9 mouse cellular contexts compared by ENCODE assay signal in genomic region chr9:70679132-70680091, GRCm38 (mm10). TPM values are rescaled to one million over a fixed set of nuclear protein-coding genes. Genes with fewer than 3 reads are reported as not detected.
DNase-seq lines count a peak whose midpoint lies in the region; ATAC-seq and TF ChIP-seq lines count a peak whose summit lies in the region.
"Had no signal": no experiment of that assay in that cellular context is flagged by ENCODE, and none has a peak within 500 bp of the region (broad histone marks: within the 10 kb centered on the region; RNA-seq: fewer than 3 reads in every experiment).

No protein-coding gene starts in this region.

- peak overlapping the region; percentile 78 for H3K4me2 ChIP-seq in embryonic facial prominence, embryonic 12.5 days (replicated peaks)
- H3K4me2 ChIP-seq in liver, embryonic 13.5 days, result peak overlapping the region; percentile 75
- peak overlapping the region; percentile 78 for H3K4me2 ChIP-seq in myocyte (ENCODE audit: low read depth)
- H3K4me2 ChIP-seq in stomach, embryonic 15.5 days, result peak overlapping the region; percentile 64

- DNase-seq in B cell, adult 2 months, result peak; percentile 58 to 66
- DNase-seq in adrenal gland, adult 18-20 months (ENCODE audit: low spot score in 2 of 2), result peak; percentile 63 to 69
- peak; percentile 35 to 38 for DNase-seq in heart, adult 9 months (ENCODE audit: low spot score in 2 of 2)
- peak; percentile 27 to 31 for DNase-seq in kidney, adult 8-10 months
- peak; percentile 54 for DNase-seq in liver, embryonic 13.5 days

- H3K9ac ChIP-seq in embryonic facial prominence, embryonic 12.5 days, result peak overlapping the region; percentile 97
- H3K9ac ChIP-seq in liver, embryonic 13.5 days, result peak overlapping the region; percentile 99
- peak overlapping the region; percentile 95 for H3K9ac ChIP-seq in stomach, embryonic 15.5 days

- H3K4me1 ChIP-seq in embryonic facial prominence, embryonic 12.5 days, result peaks cover 16% of the 10 kb centered on the region
- H3K4me1 ChIP-seq in liver, embryonic 13.5 days (replicated peaks), result peaks cover 53% of the 10 kb centered on the region
- peaks cover 2% of the 10 kb centered on the region; the same call in 1 of the 2 replicates for H3K4me1 ChIP-seq in stomach, embryonic 15.5 days

- H3ac ChIP-seq in myocyte (ENCODE audit: control insufficient read depth, insufficient read length), result peak overlapping the region; percentile 95

- H3K79me2 ChIP-seq in myocyte (ENCODE audit: control insufficient read depth, insufficient read depth), result peaks cover 50% of the 10 kb centered on the region

- peak overlapping the region; percentile 95 for H3K4me3 ChIP-seq in embryonic facial prominence, embryonic 12.5 days
- peak overlapping the region; percentile 90 for H3K4me3 ChIP-seq in liver, embryonic 13.5 days (replicated peaks)
- peak overlapping the region; percentile 55 for H3K4me3 ChIP-seq in myocyte
- peak overlapping the region; percentile 97 for H3K4me3 ChIP-seq in stomach, embryonic 15.5 days (replicated peaks)

- H3K36me3 ChIP-seq in embryonic facial prominence, embryonic 12.5 days, result no peaks in the 10 kb centered on the region
- H3K36me3 ChIP-seq in liver, embryonic 13.5 days, result no peaks in the 10 kb centered on the region
- H3K36me3 ChIP-seq in myocyte (ENCODE audit: control insufficient read depth, insufficient read depth), result no peaks in the 10 kb centered on the region
- H3K36me3 ChIP-seq in stomach, embryonic 15.5 days, result no peaks in the 10 kb centered on the region

- peak overlapping the region; percentile 96 for H3K27ac ChIP-seq in embryonic facial prominence, embryonic 12.5 days
- peak overlapping the region; percentile 99 for H3K27ac ChIP-seq in liver, embryonic 13.5 days
- peak overlapping the region; percentile 98 for H3K27ac ChIP-seq in stomach, embryonic 15.5 days

- WGBS in embryonic facial prominence, embryonic 12.5 days, result under 1% methylated on average over 102 of the region's 103 CpGs
- under 1% methylated on average over 86 of the region's 103 CpGs for WGBS in liver, embryonic 13.5 days (ENCODE audit: insufficient replicate concordance)
- WGBS in stomach, embryonic 15.5 days, result under 1% methylated on average over 100 of the region's 103 CpGs

- peak; percentile 30 for ATAC-seq in embryonic facial prominence, embryonic 12.5 days (ENCODE audit: insufficient number of reproducible peaks, insufficient read depth, low FRiP score, low TSS enrichment)
- peak; percentile 21 for ATAC-seq in liver, embryonic 13.5 days (ENCODE audit: low read depth)
- ATAC-seq in stomach, embryonic 15.5 days (ENCODE audit: insufficient read depth, low FRiP score, low read depth), result peak; percentile 36

- H3K9me3 ChIP-seq in embryonic facial prominence, embryonic 12.5 days, result no peaks in the 10 kb centered on the region
- no peaks in the 10 kb centered on the region for H3K9me3 ChIP-seq in liver, embryonic 13.5 days (replicated peaks)
- no peaks in the 10 kb centered on the region for H3K9me3 ChIP-seq in stomach, embryonic 15.5 days

- peak; percentile 10 for TF ChIP-seq POLR2A in myocyte (IDR thresholded peaks at IDR 0.05; ENCODE audit: insufficient read length, low read depth)

- H3K27me3 ChIP-seq in embryonic facial prominence, embryonic 12.5 days, result no peaks in the 10 kb centered on the region
- no peaks in the 10 kb centered on the region for H3K27me3 ChIP-seq in liver, embryonic 13.5 days
- no peaks in the 10 kb centered on the region for H3K27me3 ChIP-seq in myocyte (ENCODE audit: control insufficient read depth, insufficient read depth, insufficient read length)
- H3K27me3 ChIP-seq in stomach, embryonic 15.5 days (replicated peaks), result no peaks in the 10 kb centered on the region

TF ChIP-seq in myocyte, 11 proteins besides CTCF, POLR2A, EP300 and RAD21:
- TF ChIP-seq MYOG (IDR thresholded peaks at IDR 0.05; ENCODE audit: control insufficient read depth in 1 of 3, insufficient read depth in 1 of 3, insufficient read length in 2 of 3, low read depth in 2 of 3) (no peak), POLR2AphosphoS2 (IDR thresholded peaks at IDR 0.05; ENCODE audit: insufficient read length, low read depth) (no peak), CEBPB (IDR thresholded peaks at IDR 0.05; ENCODE audit: insufficient read depth, poor library complexity, severe bottlenecking) (no peak), USF1 (IDR thresholded peaks at IDR 0.05; ENCODE audit: low read depth) (no peak), TCF12 (IDR thresholded peaks at IDR 0.05; ENCODE audit: insufficient read depth, poor library complexity, severe bottlenecking) (no peak), E2F4 (IDR thresholded peaks at IDR 0.05; ENCODE audit: insufficient read depth) (no peak), TCF3 (IDR thresholded peaks at IDR 0.05; ENCODE audit: insufficient read length, low read depth) (no peak), REST (IDR thresholded peaks at IDR 0.05; ENCODE audit: insufficient read depth, insufficient read length) (no peak), SRF (IDR thresholded peaks at IDR 0.05; ENCODE audit: control insufficient read depth, insufficient read length, low read depth) (no peak)
TF ChIP-seq in myocyte: peak in this region for 0.

RNA-seq across cellular contexts. Expression of gene Adam10, which starts 0.6 kb away (rescaled TPM):
- total RNA-seq in adrenal gland, adult 18-20 months (2021), result 10 to 100 TPM; 37.4 to 42.9 TPM
- polyA plus RNA-seq in embryonic facial prominence, embryonic 12.5 days (2016; fragmentation: Nextera tagmentation; extraction: Ambion mirVana), result 74.7 and 81.4 TPM in 2 replicates
- polyA plus RNA-seq in liver, embryonic 13.5 days (2015; fragmentation: Nextera tagmentation; extraction: Ambion mirVana), result 73.6 and 91.4 TPM in 2 replicates
- polyA plus RNA-seq in myocyte (2012; fragmentation: generic; extraction: Trizol), result 18.3 TPM
- 85.4 and 86.5 TPM in 2 replicates for polyA plus RNA-seq in stomach, embryonic 15.5 days (2015; fragmentation: Nextera tagmentation; extraction: Ambion mirVana)

RNA-seq across cellular contexts. Expression of gene Mindy2, which starts 22.4 kb away (rescaled TPM):
- 10 to 100 TPM; 15.1 to 24.2 TPM for total RNA-seq in adrenal gland, adult 18-20 months (2021)
- polyA plus RNA-seq in embryonic facial prominence, embryonic 12.5 days (2016; fragmentation: Nextera tagmentation; extraction: Ambion mirVana), result 14.9 and 16.0 TPM in 2 replicates
- 12.7 and 15.4 TPM in 2 replicates for polyA plus RNA-seq in liver, embryonic 13.5 days (2015; fragmentation: Nextera tagmentation; extraction: Ambion mirVana)
- polyA plus RNA-seq in myocyte (2012; fragmentation: generic; extraction: Trizol), result 4.0 TPM
- 14.6 and 14.9 TPM in 2 replicates for polyA plus RNA-seq in stomach, embryonic 15.5 days (2015; fragmentation: Nextera tagmentation; extraction: Ambion mirVana)

RNA-seq across cellular contexts. Expression of gene Gm10642, which starts 23.4 kb away (rescaled TPM):
- 1 to 10 TPM in 1 of 2 experiments, under 1 TPM in 1; 0.43 to 2.7 TPM for total RNA-seq in adrenal gland, adult 18-20 months (2021)
- 0.37 and 0.69 TPM in 2 replicates for polyA plus RNA-seq in embryonic facial prominence, embryonic 12.5 days (2016; fragmentation: Nextera tagmentation; extraction: Ambion mirVana)
- polyA plus RNA-seq in liver, embryonic 13.5 days (2015; fragmentation: Nextera tagmentation; extraction: Ambion mirVana), result 0.71 and 1.0 TPM in 2 replicates
- polyA plus RNA-seq in myocyte (2012; fragmentation: generic; extraction: Trizol), result 0.48 TPM
- polyA plus RNA-seq in stomach, embryonic 15.5 days (2015; fragmentation: Nextera tagmentation; extraction: Ambion mirVana), result 0.54 and 0.67 TPM in 2 replicates
- total RNA-seq: common myeloid progenitor, adult 5-6 weeks had no signal

Comparison
In these comparisons a context has a peak if more than half of its experiments do, and no peak if none do; other contexts are left out.
1. Peak in every context shown above with its lines: DNase-seq, ATAC-seq, H3K4me3 ChIP-seq and H3K27ac ChIP-seq.